In genomic region chr2:31477234-31478161, GRCm38 (mm10) we compare ENCODE assay signal across 10 mouse cellular contexts.
"Had no signal": no experiment of that assay in that cellular context is flagged by ENCODE, and none has a peak within 500 bp of the region (broad histone marks: within the 10 kb centered on the region; RNA-seq: fewer than 3 reads in every experiment).

No protein-coding gene starts in this region.

- H3K4me1 ChIP-seq: limb, embryonic 13.5 days had no signal

- H3K27me3 ChIP-seq: liver, embryonic 13.5 days had no signal

- H3K9ac ChIP-seq: limb, embryonic 13.5 days; liver, embryonic 13.5 days; midbrain, embryonic 13.5 days; neural tube, embryonic 15.5 days had no signal

- H3K4me3 ChIP-seq: limb, embryonic 13.5 days; liver, embryonic 13.5 days; midbrain, embryonic 13.5 days; myocyte; neural tube, embryonic 15.5 days had no signal

- H3K36me3 ChIP-seq: limb, embryonic 13.5 days; midbrain, embryonic 13.5 days; neural tube, embryonic 15.5 days had no signal

- H3K9me3 ChIP-seq: limb, embryonic 13.5 days; liver, embryonic 13.5 days; midbrain, embryonic 13.5 days; neural tube, embryonic 15.5 days had no signal

- H3K4me2 ChIP-seq: limb, embryonic 13.5 days; liver, embryonic 13.5 days; midbrain, embryonic 13.5 days; neural tube, embryonic 15.5 days had no signal

- DNase-seq: kidney, postnatal 14 days; left cerebral cortex, postnatal 4 days; liver, embryonic 13.5 days; lung, adult 18-20 months; thymus, adult 18-20 months; thymus, postnatal 36 days had no signal

- H3K27ac ChIP-seq: limb, embryonic 13.5 days; liver, embryonic 13.5 days; midbrain, embryonic 13.5 days; neural tube, embryonic 15.5 days had no signal
